Mouse (Mus musculus): ENCODE results near the gene Tnf. TPM values are rescaled to one million over a fixed set of nuclear protein-coding genes. Genes with fewer than 3 reads are reported as not detected.

The Tnf gene
- polyA plus RNA-seq, 1 experiment from 2014 or later: not detected

- 11% methylated on average over 8 of the region's 8 CpGs for WGBS
These were observed 38.3 kb downstream of the Tnf start for GRCm38 (mm10) chr17:35163326-35164081.

GRCm38 (mm10) chr17:35162730-35163129, 39.1 kb downstream of the Tnf start:
- H3K9me3 ChIP-seq (ENCODE audit: control insufficient read depth, low read length): no peaks in the 10 kb centered on the region
- H3K4me1 ChIP-seq (replicated peaks; ENCODE audit: control insufficient read depth, insufficient read depth, low read length): peaks cover 27% of the 10 kb centered on the region
- peak overlapping the region; percentile 100 for H3K9ac ChIP-seq
- H3K27ac ChIP-seq: no peak overlapping the region
- peaks cover 51% of the 10 kb centered on the region for H3K36me3 ChIP-seq (replicated peaks; ENCODE audit: control insufficient read depth, insufficient read depth)
- H3K4me3 ChIP-seq (replicated peaks; ENCODE audit: low read length): peak overlapping the region; percentile 100
- ATAC-seq (ENCODE audit: low FRiP score): no peak
- peak overlapping the region; percentile 98 for H3K4me2 ChIP-seq (replicated peaks)
- no peak for DNase-seq (ENCODE audit: low spot score)
- no peaks in the 10 kb centered on the region for H3K27me3 ChIP-seq (ENCODE audit: control insufficient read depth, insufficient read depth, low read length)
- WGBS: 45% methylated on average over 12 of the region's 12 CpGs

More at GRCm38 (mm10) chr17:35163326-35164081, 38.3 kb downstream of the Tnf start:
- peaks cover 27% of the 10 kb centered on the region for H3K4me1 ChIP-seq (replicated peaks; ENCODE audit: control insufficient read depth, insufficient read depth, low read length)
- no peak for DNase-seq (ENCODE audit: low spot score)
- peaks cover 43% of the 10 kb centered on the region for H3K36me3 ChIP-seq (replicated peaks; ENCODE audit: control insufficient read depth, insufficient read depth)
- H3K9me3 ChIP-seq (ENCODE audit: control insufficient read depth, low read length): no peaks in the 10 kb centered on the region
- H3K27me3 ChIP-seq (ENCODE audit: control insufficient read depth, insufficient read depth, low read length): no peaks in the 10 kb centered on the region
- H3K4me3 ChIP-seq (replicated peaks; ENCODE audit: low read length): peak overlapping the region; percentile 100
- H3K9ac ChIP-seq: peak overlapping the region; percentile 100
- H3K4me2 ChIP-seq (replicated peaks): peak overlapping the region; percentile 98
- no peak for ATAC-seq (ENCODE audit: low FRiP score)
- peak overlapping the region; percentile 98 for H3K27ac ChIP-seq

GRCm38 (mm10) chr17:35162121-35162520, 39.7 kb downstream of the Tnf start:
- Histone ChIP-seq H3K9me3 (ENCODE audit: control insufficient read depth, low read length) (no peaks in the 10 kb centered on the region), H3K4me2 (replicated peaks) (peak overlapping the region; percentile 98), H3K4me3 (replicated peaks; ENCODE audit: low read length) (peak overlapping the region; percentile 100), H3K4me1 (replicated peaks; ENCODE audit: control insufficient read depth, insufficient read depth, low read length) (peaks cover 27% of the 10 kb centered on the region), H3K36me3 (replicated peaks; ENCODE audit: control insufficient read depth, insufficient read depth) (peaks cover 57% of the 10 kb centered on the region), H3K27ac (no peak overlapping the region), H3K27me3 (ENCODE audit: control insufficient read depth, insufficient read depth, low read length) (no peaks in the 10 kb centered on the region), H3K9ac (peak overlapping the region; percentile 100)
- DNase-seq (ENCODE audit: low spot score): no peak
- no peak for ATAC-seq (ENCODE audit: low FRiP score)
- WGBS: 81% methylated on average over 14 of the region's 14 CpGs

- peaks cover 64% of the 10 kb centered on the region for H3K36me3 ChIP-seq (replicated peaks; ENCODE audit: control insufficient read depth, insufficient read depth)
- H3K27ac ChIP-seq: no peak overlapping the region
- whole genome bisulfite sequencing: 83% methylated on average over 11 of the region's 11 CpGs
- H3K4me3 ChIP-seq (replicated peaks; ENCODE audit: low read length): no peak overlapping the region
- ATAC-seq (ENCODE audit: low FRiP score): no peak
- no peaks in the 10 kb centered on the region for H3K27me3 ChIP-seq (ENCODE audit: control insufficient read depth, insufficient read depth, low read length)
- DNase-seq (ENCODE audit: low spot score): no peak
- H3K4me1 ChIP-seq (replicated peaks; ENCODE audit: control insufficient read depth, insufficient read depth, low read length): peaks cover 24% of the 10 kb centered on the region
- H3K9ac ChIP-seq: no peak overlapping the region
- no peak overlapping the region for H3K4me2 ChIP-seq (replicated peaks)
- no peaks in the 10 kb centered on the region for H3K9me3 ChIP-seq (ENCODE audit: control insufficient read depth, low read length)
These were observed 40.4 kb downstream of the Tnf start for GRCm38 (mm10) chr17:35161421-35161820.

GRCm38 (mm10) chr17:35159638-35160037, 42.2 kb downstream of the Tnf start:
- H3K4me3 ChIP-seq (replicated peaks; ENCODE audit: low read length): no peak overlapping the region
- H3K27ac ChIP-seq: no peak overlapping the region
- H3K4me1 ChIP-seq (replicated peaks; ENCODE audit: control insufficient read depth, insufficient read depth, low read length): peaks cover 17% of the 10 kb centered on the region
- peaks cover 82% of the 10 kb centered on the region for H3K36me3 ChIP-seq (replicated peaks; ENCODE audit: control insufficient read depth, insufficient read depth)
- no peak for ATAC-seq (ENCODE audit: low FRiP score)
- no peak overlapping the region for H3K4me2 ChIP-seq (replicated peaks)
- H3K9me3 ChIP-seq (ENCODE audit: control insufficient read depth, low read length): no peaks in the 10 kb centered on the region
- 87% methylated on average over 7 of the region's 7 CpGs for WGBS
- H3K9ac ChIP-seq: no peak overlapping the region
- DNase-seq (ENCODE audit: low spot score): no peak
- no peaks in the 10 kb centered on the region for H3K27me3 ChIP-seq (ENCODE audit: control insufficient read depth, insufficient read depth, low read length)

GRCm38 (mm10) chr17:35158850-35159593, 42.8 kb downstream of the Tnf start:
- Histone ChIP-seq H3K36me3 (replicated peaks; ENCODE audit: control insufficient read depth, insufficient read depth) (peaks cover 88% of the 10 kb centered on the region), H3K4me2 (replicated peaks) (no peak overlapping the region), H3K4me1 (replicated peaks; ENCODE audit: control insufficient read depth, insufficient read depth, low read length) (peaks cover 17% of the 10 kb centered on the region), H3K9ac (no peak overlapping the region), H3K4me3 (replicated peaks; ENCODE audit: low read length) (no peak overlapping the region), H3K27ac (no peak overlapping the region), H3K27me3 (ENCODE audit: control insufficient read depth, insufficient read depth, low read length) (no peaks in the 10 kb centered on the region), H3K9me3 (ENCODE audit: control insufficient read depth, low read length) (no peaks in the 10 kb centered on the region)
- WGBS: 95% methylated on average over 16 of the region's 16 CpGs
- ATAC-seq (ENCODE audit: low FRiP score) (no peak), DNase-seq (ENCODE audit: low spot score) (no peak)

GRCm38 (mm10) chr17:35157661-35158175, 44.1 kb downstream of the Tnf start:
- no peak overlapping the region for H3K27ac ChIP-seq
- 94% methylated on average over 8 of the region's 8 CpGs for WGBS
- ATAC-seq (ENCODE audit: low FRiP score) (no peak), DNase-seq (ENCODE audit: low spot score) (no peak)
- peaks cover 98% of the 10 kb centered on the region for H3K36me3 ChIP-seq (replicated peaks; ENCODE audit: control insufficient read depth, insufficient read depth)
- H3K4me1 ChIP-seq (replicated peaks; ENCODE audit: control insufficient read depth, insufficient read depth, low read length): peaks cover 10% of the 10 kb centered on the region
- no peak overlapping the region for H3K9ac ChIP-seq
- H3K4me2 ChIP-seq (replicated peaks): no peak overlapping the region
- no peaks in the 10 kb centered on the region for H3K27me3 ChIP-seq (ENCODE audit: control insufficient read depth, insufficient read depth, low read length)
- H3K4me3 ChIP-seq (replicated peaks; ENCODE audit: low read length): no peak overlapping the region
- H3K9me3 ChIP-seq (ENCODE audit: control insufficient read depth, low read length): no peaks in the 10 kb centered on the region

GRCm38 (mm10) chr17:35157254-35157653, 44.6 kb downstream of the Tnf start:
- H3K27ac ChIP-seq: no peak overlapping the region
- no peak overlapping the region for H3K4me2 ChIP-seq (replicated peaks)
- no peaks in the 10 kb centered on the region for H3K27me3 ChIP-seq (ENCODE audit: control insufficient read depth, insufficient read depth, low read length)
- no peak overlapping the region for H3K9ac ChIP-seq
- 95% methylated on average over 8 of the region's 8 CpGs for WGBS
- no peaks in the 10 kb centered on the region for H3K9me3 ChIP-seq (ENCODE audit: control insufficient read depth, low read length)
- H3K4me3 ChIP-seq (replicated peaks; ENCODE audit: low read length): no peak overlapping the region
- peaks cover 5% of the 10 kb centered on the region for H3K4me1 ChIP-seq (replicated peaks; ENCODE audit: control insufficient read depth, insufficient read depth, low read length)
- ATAC-seq (ENCODE audit: low FRiP score): no peak
- H3K36me3 ChIP-seq (replicated peaks; ENCODE audit: control insufficient read depth, insufficient read depth): peaks cover 100% of the 10 kb centered on the region
- DNase-seq (ENCODE audit: low spot score): no peak

- Histone ChIP-seq H3K27ac (no peak overlapping the region), H3K9me3 (ENCODE audit: control insufficient read depth, low read length) (no peaks in the 10 kb centered on the region), H3K4me2 (replicated peaks) (no peak overlapping the region), H3K4me1 (replicated peaks; ENCODE audit: control insufficient read depth, insufficient read depth, low read length) (no peaks in the 10 kb centered on the region), H3K27me3 (ENCODE audit: control insufficient read depth, insufficient read depth, low read length) (no peaks in the 10 kb centered on the region), H3K4me3 (replicated peaks; ENCODE audit: low read length) (no peak overlapping the region), H3K36me3 (replicated peaks; ENCODE audit: control insufficient read depth, insufficient read depth) (peaks cover 100% of the 10 kb centered on the region), H3K9ac (no peak overlapping the region)
- no peak for ATAC-seq (ENCODE audit: low FRiP score)
- WGBS: 94% methylated on average over 33 of the region's 33 CpGs
- no peak for DNase-seq (ENCODE audit: low spot score)
These were observed 45.2 kb downstream of the Tnf start for GRCm38 (mm10) chr17:35156461-35157200.
